Mouse (Mus musculus): Measurements from ENCODE around the gene Ccdc122. TPM values are rescaled to one million over a fixed set of nuclear protein-coding genes. Genes with fewer than 3 reads are reported as not detected.

Ccdc122 gene
- polyA plus RNA-seq, 1 experiment from 2014 or later, result 4.7 TPM

DNA sequence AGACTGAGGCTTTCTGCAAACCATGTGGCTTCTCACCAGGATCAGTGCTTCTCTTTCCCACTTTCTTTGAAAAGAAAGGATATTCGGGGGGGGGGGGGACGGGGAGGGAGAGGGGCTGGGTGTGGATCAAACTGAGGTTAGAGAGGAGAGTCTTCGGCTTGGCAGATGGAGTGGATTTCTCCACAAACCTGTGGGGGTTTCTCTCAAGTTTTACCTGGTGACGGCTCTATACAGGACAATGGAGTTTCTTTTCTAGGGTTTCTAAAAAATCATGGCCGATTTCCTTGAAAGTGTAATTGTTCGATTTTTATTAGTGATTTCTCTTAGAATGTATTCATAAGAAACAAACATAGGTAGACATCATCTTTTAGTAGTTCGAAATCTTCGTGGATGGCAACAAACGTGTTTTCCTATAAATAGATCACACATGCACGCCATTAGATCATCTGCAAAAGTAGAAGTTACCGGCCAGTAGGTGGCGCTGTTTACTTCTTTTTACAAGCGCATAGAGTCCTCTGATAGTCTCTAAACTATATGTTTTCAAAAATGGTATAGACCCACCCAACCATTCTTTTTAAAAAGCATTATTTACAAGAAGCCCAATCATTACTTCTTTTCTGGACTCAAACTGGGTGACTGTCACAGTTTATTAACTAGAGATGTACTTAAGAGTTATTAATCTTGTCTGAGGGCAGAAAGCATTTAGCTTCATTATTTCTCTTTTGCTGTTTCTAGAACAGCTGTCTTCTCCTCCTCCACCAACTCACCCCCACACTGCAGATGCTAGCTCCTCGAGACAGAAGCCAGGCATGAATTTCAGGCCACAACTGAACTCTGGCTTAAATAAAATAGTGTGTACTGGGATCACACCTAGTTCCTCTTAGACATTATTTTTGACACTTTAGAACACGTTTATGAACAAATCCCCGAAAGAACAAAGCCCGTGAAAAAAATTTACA is 105.0 kb downstream of the Ccdc122 start:
- Histone ChIP-seq H3K9me3 (no peaks in the 10 kb centered on the region), H3K27me3 (no peaks in the 10 kb centered on the region; the same call in 1 of the 2 replicates), H3K4me2 (no peak overlapping the region; the same call in 1 of the 2 replicates), H3K27ac (no peak overlapping the region), H3K4me1 (no peaks in the 10 kb centered on the region), H3K4me3 (no peak overlapping the region), H3K36me3 (no peaks in the 10 kb centered on the region), H3K9ac (no peak overlapping the region)
- no peak; the same call in 1 of the 2 replicates for ATAC-seq (ENCODE audit: borderline replicate concordance, extremely low read depth, low FRiP score, low TSS enrichment)
- WGBS, result 28% methylated on average over 17 of the region's 17 CpGs

DNA sequence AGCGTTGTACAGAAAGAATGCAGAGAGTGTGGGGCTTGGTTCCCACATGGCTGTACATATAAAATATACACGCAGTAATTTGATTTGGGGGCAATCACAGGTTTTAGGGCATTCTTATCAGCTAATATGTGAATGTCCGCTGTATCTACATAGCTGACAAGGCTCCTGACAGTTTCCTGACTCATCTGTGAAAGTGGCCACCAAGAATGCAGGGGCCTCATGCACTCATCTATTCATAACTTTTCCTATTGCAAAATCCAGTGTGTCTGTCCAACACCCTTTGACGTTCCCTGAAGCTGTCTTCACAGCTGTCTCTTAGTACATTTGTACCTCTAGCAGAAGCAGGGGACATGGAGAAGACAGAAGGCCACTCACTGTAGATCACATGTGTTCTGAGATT is 108.5 kb downstream of the Ccdc122 start:
- H3K36me3 ChIP-seq, result no peaks in the 10 kb centered on the region
- H3K4me3 ChIP-seq, result no peak overlapping the region
- H3K27ac ChIP-seq, result no peak overlapping the region
- no peaks in the 10 kb centered on the region for H3K9me3 ChIP-seq
- no peak for ATAC-seq (ENCODE audit: borderline replicate concordance, extremely low read depth, low FRiP score, low TSS enrichment)
- 46% methylated on average over 4 of the region's 4 CpGs for WGBS
- H3K4me2 ChIP-seq, result no peak overlapping the region
- no peaks in the 10 kb centered on the region; the same call in 1 of the 2 replicates for H3K27me3 ChIP-seq
- no peak overlapping the region for H3K9ac ChIP-seq
- no peaks in the 10 kb centered on the region for H3K4me1 ChIP-seq

- no peaks in the 10 kb centered on the region for H3K27me3 ChIP-seq
- H3K36me3 ChIP-seq, result no peaks in the 10 kb centered on the region
- H3K27ac ChIP-seq, result no peak overlapping the region
- H3K9ac ChIP-seq, result no peak overlapping the region
- H3K9me3 ChIP-seq, result no peaks in the 10 kb centered on the region
- 83% methylated on average over 1 of the region's 1 CpGs for WGBS
- no peak overlapping the region for H3K4me2 ChIP-seq
- no peak for ATAC-seq (ENCODE audit: borderline replicate concordance, extremely low read depth, low FRiP score, low TSS enrichment)
- H3K4me1 ChIP-seq, result no peaks in the 10 kb centered on the region
- no peak overlapping the region for H3K4me3 ChIP-seq
These were observed 111.1 kb downstream of the Ccdc122 start for GRCm38 (mm10) chr14:77147635-77148034.

- Histone ChIP-seq H3K4me2 (no peak overlapping the region), H3K4me3 (no peak overlapping the region), H3K4me1 (no peaks in the 10 kb centered on the region), H3K9me3 (no peaks in the 10 kb centered on the region), H3K27ac (no peak overlapping the region), H3K36me3 (no peaks in the 10 kb centered on the region), H3K9ac (no peak overlapping the region), H3K27me3 (peaks cover 14% of the 10 kb centered on the region)
- WGBS, result 71% methylated on average over 6 of the region's 6 CpGs
- no peak for ATAC-seq (ENCODE audit: borderline replicate concordance, extremely low read depth, low FRiP score, low TSS enrichment)
These were observed 114.0 kb downstream of the Ccdc122 start for GRCm38 (mm10) chr14:77150556-77150955.

GRCm38 (mm10) chr14:77151431-77151830 is 114.9 kb downstream of the Ccdc122 start:
- no peaks in the 10 kb centered on the region for H3K36me3 ChIP-seq
- no peak for ATAC-seq (ENCODE audit: borderline replicate concordance, extremely low read depth, low FRiP score, low TSS enrichment)

GRCm38 (mm10) chr14:77156222-77156910 is 119.8 kb downstream of the Ccdc122 start, which contains the start of gene Enox1:
Gene Enox1 (plus strand): TSS chr14:77156763.
- Histone ChIP-seq H3K36me3 (no peaks in the 10 kb centered on the region), H3K4me2 (peak within 1 kb of the TSS; percentile 100), H3K4me1 (peaks cover 16% of the 10 kb centered on the region), H3K9ac (peak within 1 kb of the TSS; percentile 39), H3K27ac (no peak within 1 kb of the TSS), H3K9me3 (no peaks in the 10 kb centered on the region), H3K27me3 (peaks cover 63% of the 10 kb centered on the region), H3K4me3 (peak within 1 kb of the TSS; percentile 65)
- peak; percentile 80 for ATAC-seq (ENCODE audit: borderline replicate concordance, extremely low read depth, low FRiP score, low TSS enrichment)
- WGBS, result under 1% methylated on average over 73 of the region's 73 CpGs

More at GRCm38 (mm10) chr14:77151431-77151830, 114.9 kb downstream of the Ccdc122 start:
- Histone ChIP-seq H3K27ac (no peak overlapping the region), H3K4me3 (no peak overlapping the region), H3K9ac (no peak overlapping the region), H3K9me3 (no peaks in the 10 kb centered on the region), H3K4me1 (peaks cover 6% of the 10 kb centered on the region; the same call in 1 of the 2 replicates), H3K4me2 (no peak overlapping the region), H3K27me3 (peaks cover 23% of the 10 kb centered on the region)
- WGBS, result 78% methylated on average over 7 of the region's 7 CpGs

DNA sequence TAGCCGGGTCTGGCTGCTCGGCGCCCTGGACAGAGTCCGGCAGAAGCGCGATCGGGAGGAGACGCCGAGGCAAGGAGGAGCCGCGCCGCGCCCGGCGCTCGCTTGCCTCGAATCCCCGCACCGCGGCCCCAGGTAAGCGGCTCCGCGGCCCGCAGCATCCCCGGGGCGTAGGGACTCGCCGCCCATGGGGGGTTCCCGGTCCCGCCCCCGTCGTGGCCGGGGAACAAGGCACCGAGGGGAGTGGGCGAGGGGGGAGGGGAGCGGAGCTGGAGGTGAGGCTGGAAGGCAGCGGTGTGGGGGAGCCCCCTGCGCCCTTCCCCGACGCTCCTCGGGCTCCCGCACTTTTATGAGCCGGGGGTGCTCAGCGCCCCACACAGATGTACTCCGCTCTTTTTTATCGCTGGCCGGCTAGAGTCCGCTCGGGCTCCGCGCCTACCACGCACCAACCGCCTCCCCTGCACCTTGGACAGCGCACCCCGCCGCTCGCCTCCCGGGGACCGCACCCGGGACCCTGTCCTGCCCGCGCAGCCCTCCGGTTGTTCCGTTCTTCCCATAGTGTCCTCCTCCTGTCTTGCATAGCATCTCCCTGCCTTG is 120.4 kb downstream of the Ccdc122 start:
- under 1% methylated on average over 32 of the region's 64 CpGs for WGBS
- H3K4me3 ChIP-seq, result peak overlapping the region; percentile 65
- H3K9me3 ChIP-seq, result no peaks in the 10 kb centered on the region
- peak overlapping the region; percentile 100 for H3K4me2 ChIP-seq
- H3K27me3 ChIP-seq, result peaks cover 63% of the 10 kb centered on the region
- H3K9ac ChIP-seq, result peak overlapping the region; percentile 39
- H3K4me1 ChIP-seq, result peaks cover 16% of the 10 kb centered on the region
- H3K36me3 ChIP-seq, result no peaks in the 10 kb centered on the region
- ATAC-seq (ENCODE audit: borderline replicate concordance, extremely low read depth, low FRiP score, low TSS enrichment), result peak; percentile 72
- H3K27ac ChIP-seq, result no peak overlapping the region

GRCm38 (mm10) chr14:77157505-77157911 is 120.9 kb downstream of the Ccdc122 start:
- Histone ChIP-seq H3K4me2 (peak overlapping the region; percentile 100), H3K36me3 (no peaks in the 10 kb centered on the region), H3K9ac (peak overlapping the region; percentile 39; the same call in 1 of the 2 replicates), H3K4me1 (peaks cover 16% of the 10 kb centered on the region), H3K27ac (no peak overlapping the region), H3K27me3 (peaks cover 63% of the 10 kb centered on the region), H3K9me3 (no peaks in the 10 kb centered on the region), H3K4me3 (peak overlapping the region; percentile 65)
- under 1% methylated on average over 31 of the region's 31 CpGs for WGBS
- peak; percentile 87 for ATAC-seq (ENCODE audit: borderline replicate concordance, extremely low read depth, low FRiP score, low TSS enrichment)

GRCm38 (mm10) chr14:77159397-77159796 is 122.8 kb downstream of the Ccdc122 start:
- Histone ChIP-seq H3K4me1 (peaks cover 16% of the 10 kb centered on the region), H3K27ac (no peak overlapping the region), H3K36me3 (no peaks in the 10 kb centered on the region), H3K4me3 (no peak overlapping the region), H3K27me3 (peaks cover 61% of the 10 kb centered on the region), H3K9ac (no peak overlapping the region), H3K9me3 (no peaks in the 10 kb centered on the region), H3K4me2 (no peak overlapping the region)
- ATAC-seq (ENCODE audit: borderline replicate concordance, extremely low read depth, low FRiP score, low TSS enrichment), result no peak
- WGBS, result 82% methylated on average over 5 of the region's 5 CpGs

Measured in lung, embryonic 15.5 days (tissue).